Mouse (Mus musculus) limb, embryonic 14.5 days (tissue): Measurements from ENCODE around the gene Wdtc1. TPM values are rescaled to one million over a fixed set of nuclear protein-coding genes. Genes with fewer than 3 reads are reported as not detected.
A peak's percentile ranks its signal among the peaks of the same experiment; 100 is the strongest.

Experiments
- ATAC-seq: fragments of 200-750 bp; cut with Nextera tagmentation; 2 replicates; pipeline ENCODE4 v1.8.0; 2017; ENCODE audit warnings: low read depth, moderate number of reproducible peaks, moderate TSS enrichment; ENCODE audit not compliant: low FRiP score
- DNase-seq: peaks from one replicate; pipeline ENCODE4 v3.0.0-alpha.2; 2015; ENCODE audit warnings: low spot score
- H3K27ac ChIP-seq: fragments of 300-500 bp; sonication (generic); replicated peaks from 2 replicates; pipeline ENCODE4 v1.5.1; 2014; ENCODE audit warnings: low read depth, mild to moderate bottlenecking, low read length, moderate library complexity, mixed read lengths
- H3K27me3 ChIP-seq: fragments of 300-500 bp; sonication (generic); 2 replicates; pipeline ENCODE4 v1.6.1; 2014; ENCODE audit warnings: low read length, mixed read lengths; ENCODE audit not compliant: control insufficient read depth, insufficient read depth
- H3K36me3 ChIP-seq: fragments of 300-500 bp; sonication (generic); 2 replicates; pipeline ENCODE4 v1.6.1; 2014; ENCODE audit warnings: mild to moderate bottlenecking, low read length, moderate library complexity, mixed read lengths; ENCODE audit not compliant: control insufficient read depth, insufficient read depth
- H3K4me1 ChIP-seq: fragments of 300-500 bp; sonication (generic); 2 replicates; pipeline ENCODE4 v1.6.1; 2014; ENCODE audit warnings: antibody characterized with exemption, low read length, mixed read lengths; ENCODE audit not compliant: control insufficient read depth, insufficient read depth
- H3K4me2 ChIP-seq: fragments of 300-500 bp; sonication (generic); replicated peaks from 2 replicates; pipeline ENCODE4 v1.6.1; 2014; ENCODE audit warnings: low read depth, mild to moderate bottlenecking, low read length, moderate library complexity; ENCODE audit not compliant: severe bottlenecking
- H3K4me3 ChIP-seq: fragments of 300-500 bp; sonication (generic); replicated peaks from 2 replicates; pipeline ENCODE4 v1.5.1; 2014; ENCODE audit warnings: low read length
- H3K9ac ChIP-seq: fragments of 300-500 bp; sonication (generic); 2 replicates; pipeline ENCODE4 v1.6.1; 2014; ENCODE audit warnings: mild to moderate bottlenecking, low read depth, low read length, moderate library complexity; ENCODE audit not compliant: severe bottlenecking
- H3K9me3 ChIP-seq: fragments of 300-500 bp; sonication (generic); 2 replicates; pipeline ENCODE4 v1.6.1; 2016; ENCODE audit warnings: low read length; ENCODE audit not compliant: control insufficient read depth
- POLR2A ChIP-seq: fragments of 200-500 bp; IDR thresholded peaks from 2 replicates; pipeline ENCODE4 v1.8.0; 2012; ENCODE audit warnings: inconsistent platforms, mild to moderate bottlenecking, moderate library complexity, borderline replicate concordance; ENCODE audit not compliant: insufficient read depth, insufficient read length; ENCODE audit errors: extremely low read depth
- WGBS: fragments of 180-500 bp; shearing (Covaris S2); extraction: QIAGEN DNeasy Blood & Tissue Kit; methylation state at CpG from one replicate; pipeline ENCODE4 v1.1.7; 2014; 5-methylcytosine and 5-hydroxymethylcytosine counted together
- polyA plus RNA-seq, 2 experiments: library from polyadenylated mRNA; depleted of rRNA in 1 of 2; stranded (reverse) in 1 of 2; unstranded in 1 of 2; fragments of >200 nt; fragmentation: Nextera tagmentation in 1 of 2; extraction: Ambion mirVana in 1 of 2; gene quantifications; 2 replicates each; pipeline versions ENCODE4 v1.2.1 to v1.2.3; 2012 to 2014

Wdtc1 gene
- polyA plus RNA-seq, 2 experiments, result 17.6 to 27.8 TPM

DNA sequence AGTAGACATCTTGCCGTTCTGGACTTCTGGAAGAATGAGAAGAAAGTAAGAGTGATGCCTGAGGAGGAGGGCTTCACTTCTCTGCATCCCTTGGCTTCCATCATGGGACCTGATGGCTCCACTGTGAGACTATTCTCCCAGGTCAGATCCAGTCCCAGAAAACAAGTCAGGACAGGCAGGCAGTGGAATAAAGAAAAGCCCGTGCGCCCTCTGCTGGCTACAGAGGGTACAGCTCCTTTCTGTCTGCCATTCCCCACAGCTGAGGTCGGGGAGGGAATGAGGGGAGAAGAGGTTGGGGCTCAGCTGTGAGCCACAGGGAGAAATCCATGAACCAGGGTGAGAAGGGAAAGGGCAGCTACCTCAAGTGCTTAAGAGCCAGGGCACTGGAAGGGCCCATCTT is 51.5 kb downstream of the Wdtc1 start:
- no peak for TF ChIP-seq POLR2A
- peaks cover 7% of the 10 kb centered on the region; the same call in 1 of the 2 replicates for H3K4me1 ChIP-seq
- no peak overlapping the region for H3K4me2 ChIP-seq
- H3K27me3 ChIP-seq, result no peaks in the 10 kb centered on the region
- DNase-seq, result peak; percentile 80
- ATAC-seq, result no peak
- no peaks in the 10 kb centered on the region for H3K9me3 ChIP-seq
- no peak overlapping the region for H3K9ac ChIP-seq
- H3K36me3 ChIP-seq, result peaks cover 60% of the 10 kb centered on the region
- H3K4me3 ChIP-seq, result no peak overlapping the region
- WGBS, result 23% methylated on average over 4 of the region's 4 CpGs
- H3K27ac ChIP-seq, result no peak overlapping the region

DNA sequence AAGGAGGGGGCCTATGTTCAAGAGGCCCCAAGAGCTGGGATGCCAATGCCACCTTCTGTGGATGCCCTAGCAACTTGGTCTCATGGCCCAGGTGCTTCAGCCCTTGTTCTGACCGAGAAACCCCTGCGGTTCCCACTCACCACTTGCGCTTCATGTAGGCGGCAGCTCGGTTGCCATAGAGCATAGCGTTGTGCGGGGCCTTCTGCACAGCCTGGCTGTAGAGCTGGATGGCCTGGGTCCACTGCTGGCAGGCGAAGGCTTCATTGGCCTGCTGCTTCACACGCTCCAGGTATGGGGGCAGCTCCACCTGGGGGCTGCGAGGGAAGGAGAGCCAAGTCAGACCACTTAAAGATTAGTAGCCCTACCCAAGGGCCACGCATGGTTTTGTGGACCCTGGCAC is 52.9 kb downstream of the Wdtc1 start:
- H3K4me2 ChIP-seq, result no peak overlapping the region
- H3K4me1 ChIP-seq, result peaks cover 7% of the 10 kb centered on the region; the same call in 1 of the 2 replicates
- no peaks in the 10 kb centered on the region for H3K9me3 ChIP-seq
- DNase-seq, result no peak
- WGBS, result 89% methylated on average over 11 of the region's 11 CpGs
- H3K9ac ChIP-seq, result no peak overlapping the region
- H3K27ac ChIP-seq, result no peak overlapping the region
- ATAC-seq, result no peak
- H3K4me3 ChIP-seq, result no peak overlapping the region
- H3K36me3 ChIP-seq, result peaks cover 70% of the 10 kb centered on the region
- no peaks in the 10 kb centered on the region for H3K27me3 ChIP-seq
- no peak for TF ChIP-seq POLR2A

DNA sequence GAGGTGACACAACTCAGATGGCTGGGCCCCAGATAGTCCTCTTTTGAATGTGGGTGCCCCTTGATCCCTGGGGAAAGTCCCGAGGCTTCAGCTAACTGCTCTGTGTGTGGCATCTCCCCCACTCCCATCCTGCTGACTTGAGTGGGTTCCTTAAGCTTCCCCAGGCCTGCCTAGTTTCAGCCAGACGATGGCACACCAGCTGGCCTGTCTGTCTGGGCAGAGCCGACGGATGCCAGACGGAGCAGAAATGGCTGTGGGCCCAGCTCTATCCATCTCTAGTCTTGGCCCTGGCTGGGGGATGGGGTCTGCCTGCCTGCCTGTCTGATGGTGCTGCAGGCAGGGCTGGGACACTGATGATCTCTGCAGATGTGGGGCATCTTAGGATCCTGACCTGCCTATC is 53.6 kb downstream of the Wdtc1 start:
- Histone ChIP-seq H3K4me1 (peaks cover 7% of the 10 kb centered on the region; the same call in 1 of the 2 replicates), H3K4me2 (no peak overlapping the region), H3K36me3 (peaks cover 76% of the 10 kb centered on the region), H3K9ac (no peak overlapping the region), H3K9me3 (no peaks in the 10 kb centered on the region), H3K4me3 (no peak overlapping the region), H3K27me3 (no peaks in the 10 kb centered on the region), H3K27ac (no peak overlapping the region)
- no peak for TF ChIP-seq POLR2A
- ATAC-seq, result no peak
- WGBS, result 46% methylated on average over 5 of the region's 5 CpGs
- no peak for DNase-seq

DNA sequence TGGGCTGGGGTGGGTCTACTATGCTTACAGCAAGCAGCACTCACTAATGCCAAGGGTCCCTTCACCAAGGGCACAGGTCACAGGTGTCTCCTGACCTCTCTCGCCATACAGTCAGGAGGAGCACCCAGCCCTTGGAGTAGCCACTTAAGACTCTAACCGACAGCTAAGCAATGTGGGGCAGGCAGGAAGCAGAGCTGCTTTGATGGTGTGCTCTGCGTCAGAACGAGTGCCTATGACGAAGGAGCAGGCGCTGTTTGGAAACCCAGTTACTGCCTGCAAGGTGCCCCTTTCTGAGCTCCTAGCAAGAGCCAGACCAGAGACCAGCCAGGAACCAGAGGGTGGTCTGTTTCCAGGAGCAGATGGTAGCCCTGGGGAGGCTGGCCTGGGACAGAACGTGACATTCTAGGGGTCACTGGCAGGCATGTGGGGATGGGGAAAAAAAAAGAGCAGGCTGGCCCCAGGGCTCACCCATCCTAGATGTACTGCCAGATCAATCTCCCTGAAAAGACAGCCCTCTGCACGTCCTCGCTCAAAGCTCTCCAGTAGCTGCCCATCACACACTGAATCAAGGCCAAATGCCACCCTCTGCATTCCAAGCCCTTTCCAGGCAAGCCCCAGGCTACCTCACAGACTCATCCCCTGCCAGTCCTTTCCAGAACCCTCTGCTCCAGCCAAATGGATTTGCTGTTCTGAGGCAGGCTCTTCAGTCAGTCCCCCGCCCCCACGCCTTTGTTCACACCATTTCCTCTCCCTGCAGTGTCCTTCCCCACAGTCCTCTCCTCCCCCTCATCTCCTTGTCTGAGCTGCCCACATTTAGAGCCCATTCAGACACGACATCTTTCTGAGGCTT is 54.5 kb downstream of the Wdtc1 start:
- no peak overlapping the region for H3K4me3 ChIP-seq
- H3K4me2 ChIP-seq, result no peak overlapping the region
- WGBS, result 32% methylated on average over 12 of the region's 12 CpGs
- ATAC-seq (no peak), DNase-seq (no peak)
- peaks cover 81% of the 10 kb centered on the region for H3K36me3 ChIP-seq
- no peaks in the 10 kb centered on the region for H3K27me3 ChIP-seq
- H3K4me1 ChIP-seq, result peaks cover 7% of the 10 kb centered on the region; the same call in 1 of the 2 replicates
- H3K9ac ChIP-seq, result no peak overlapping the region
- H3K9me3 ChIP-seq, result no peaks in the 10 kb centered on the region
- H3K27ac ChIP-seq, result no peak overlapping the region; the same call in 1 of the 2 replicates
- TF ChIP-seq POLR2A, result no peak

DNA sequence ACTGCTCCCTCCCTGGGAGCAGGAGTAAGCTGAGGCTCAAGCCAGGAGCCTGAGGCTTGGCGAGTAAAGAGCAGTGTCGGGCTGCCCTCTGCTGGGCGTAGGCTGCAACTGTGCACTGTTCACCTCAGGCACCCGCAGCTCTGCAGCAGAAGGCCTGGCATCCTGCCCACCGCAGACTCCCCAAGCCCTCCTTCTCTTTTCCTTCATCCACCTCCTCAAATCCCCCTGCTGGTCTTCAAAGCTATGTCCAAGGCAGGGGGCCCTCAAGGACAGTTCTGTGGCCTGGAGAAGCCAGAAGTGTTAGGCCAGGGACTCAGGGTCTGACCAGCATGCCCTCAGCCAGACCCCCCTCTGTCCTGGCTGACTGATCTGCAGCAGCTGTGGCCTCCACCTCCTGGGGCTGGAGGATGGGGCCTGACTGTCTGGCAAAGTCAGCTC is 55.5 kb downstream of the Wdtc1 start:
- H3K9me3 ChIP-seq, result no peaks in the 10 kb centered on the region
- peak; percentile 89 for ATAC-seq
- no peak overlapping the region for H3K4me2 ChIP-seq
- peaks cover 15% of the 10 kb centered on the region for H3K4me1 ChIP-seq
- DNase-seq, result peak; percentile 93
- peaks cover 78% of the 10 kb centered on the region for H3K36me3 ChIP-seq
- no peak overlapping the region; the same call in 1 of the 2 replicates for H3K27ac ChIP-seq
- H3K9ac ChIP-seq, result peak overlapping the region; percentile 2; the same call in 1 of the 2 replicates
- H3K4me3 ChIP-seq, result no peak overlapping the region
- WGBS, result 0% methylated on average over 5 of the region's 5 CpGs
- no peak for TF ChIP-seq POLR2A
- no peaks in the 10 kb centered on the region for H3K27me3 ChIP-seq
